Mouse (Mus musculus): ENCODE measurements at regions not wholly inside any gene's neighbourhood (a gene's known extent, or its start where the extent isn't known, plus 50 kb on each side); places are given as distances from the start of the nearest gene placed in this dataset.

DNA sequence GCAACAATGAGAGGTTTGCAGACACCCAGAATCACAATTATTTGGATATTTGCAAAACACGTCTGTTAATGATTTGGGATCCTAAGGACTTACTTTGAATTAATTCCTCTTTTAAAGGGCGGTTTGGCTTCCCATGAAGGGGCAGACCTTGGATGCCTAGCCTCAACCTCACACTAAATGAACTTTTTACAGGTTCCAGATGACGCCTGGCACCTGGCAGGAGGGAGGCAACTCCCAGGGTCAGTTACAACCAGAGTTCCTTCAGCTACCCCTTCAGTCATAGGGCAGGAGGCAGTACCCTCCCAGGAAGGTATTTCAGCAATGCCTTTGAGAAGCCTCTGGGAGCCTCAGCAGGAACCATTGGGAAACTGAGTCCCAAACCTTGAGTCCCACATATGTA, 57.9 kb upstream of the Stx18 start:
- DNase-seq (no peak), ATAC-seq (no peak)
- Histone ChIP-seq H3K4me3 (ENCODE audit: low read depth, low read length) (no peak overlapping the region), H3K4me2 (ENCODE audit: low read depth) (no peak overlapping the region), H3K4me1 (ENCODE audit: insufficient read depth) (no peaks in the 10 kb centered on the region), H3K27me3 (ENCODE audit: insufficient read depth, low read length) (no peaks in the 10 kb centered on the region), H3K9me3 (ENCODE audit: low read length) (no peaks in the 10 kb centered on the region), H3K9ac (no peak overlapping the region), H3K27ac (ENCODE audit: low read depth, low read length) (no peak overlapping the region), H3K36me3 (ENCODE audit: insufficient read depth) (no peaks in the 10 kb centered on the region)
- no peak for TF ChIP-seq CTCF (IDR thresholded peaks at IDR 0.05; ENCODE audit: low read depth)
- 87% methylated on average over 3 of the region's 3 CpGs for WGBS

DNA sequence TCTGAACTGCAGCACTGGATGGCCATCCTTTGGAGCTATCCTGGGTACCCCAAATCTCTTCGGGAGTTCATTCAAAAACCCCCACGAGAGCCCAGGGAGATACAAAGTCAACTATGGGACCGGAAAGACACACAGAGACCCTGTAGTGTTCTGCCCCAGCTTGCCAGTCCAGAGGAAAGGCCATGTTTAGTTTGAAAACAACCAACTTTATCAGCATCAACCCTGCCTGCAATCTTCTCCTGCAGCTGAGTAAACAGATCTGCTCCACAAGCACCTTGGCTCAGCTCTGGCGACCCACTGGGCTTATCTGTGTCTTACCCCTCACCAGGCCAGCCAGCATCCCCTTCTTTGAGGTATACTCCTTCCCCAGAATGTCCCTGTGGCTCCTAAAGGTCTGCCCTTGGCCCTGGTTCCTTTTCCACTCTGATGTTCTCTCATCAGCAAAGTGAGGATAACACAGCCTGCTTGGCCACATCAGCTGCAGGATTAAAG, 61.6 kb upstream of the Stx18 start:
- Histone ChIP-seq H3K4me2 (ENCODE audit: low read depth) (no peak overlapping the region), H3K4me3 (ENCODE audit: low read depth, low read length) (no peak overlapping the region), H3K9ac (no peak overlapping the region), H3K27me3 (ENCODE audit: insufficient read depth, low read length) (no peaks in the 10 kb centered on the region), H3K4me1 (ENCODE audit: insufficient read depth) (no peaks in the 10 kb centered on the region), H3K36me3 (ENCODE audit: insufficient read depth) (no peaks in the 10 kb centered on the region), H3K27ac (ENCODE audit: low read depth, low read length) (no peak overlapping the region), H3K9me3 (ENCODE audit: low read length) (no peaks in the 10 kb centered on the region)
- DNase-seq (no peak), ATAC-seq (no peak)
- no peak for TF ChIP-seq CTCF (IDR thresholded peaks at IDR 0.05; ENCODE audit: low read depth)
- WGBS: 78% methylated on average over 4 of the region's 4 CpGs

DNA sequence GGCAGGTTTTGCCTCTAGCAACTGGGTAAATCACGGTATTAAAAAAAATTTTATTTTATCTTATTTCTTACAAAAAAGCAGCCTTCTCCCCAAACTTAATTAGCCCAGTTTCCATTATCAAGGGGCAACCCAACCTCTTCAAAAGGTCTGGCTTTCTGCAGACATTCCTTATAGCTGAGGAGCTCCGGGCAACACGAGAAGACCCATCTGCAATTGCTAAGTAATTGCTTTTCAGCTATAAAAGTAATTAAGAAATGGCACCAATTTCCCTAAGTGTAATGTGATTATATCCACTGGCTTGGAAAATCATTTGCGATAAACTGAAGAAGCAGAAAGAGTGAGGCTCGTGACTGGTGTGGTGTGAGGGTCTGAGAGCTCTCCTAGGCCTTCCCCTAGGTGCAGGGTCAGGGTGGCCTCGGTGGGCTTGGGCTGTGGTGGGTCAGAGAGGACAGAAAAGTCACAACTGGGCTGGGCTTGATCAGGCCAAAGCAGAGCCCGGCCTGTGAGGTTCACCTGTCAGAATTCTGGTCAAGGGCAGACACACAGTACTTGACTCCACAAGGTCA, 65.5 kb upstream of the Stx18 start:
- Histone ChIP-seq H3K36me3 (ENCODE audit: insufficient read depth) (no peaks in the 10 kb centered on the region), H3K4me1 (ENCODE audit: insufficient read depth) (no peaks in the 10 kb centered on the region), H3K4me2 (ENCODE audit: low read depth) (no peak overlapping the region), H3K27me3 (ENCODE audit: insufficient read depth, low read length) (peaks cover 22% of the 10 kb centered on the region), H3K9me3 (ENCODE audit: low read length) (no peaks in the 10 kb centered on the region), H3K9ac (no peak overlapping the region), H3K4me3 (ENCODE audit: low read depth, low read length) (no peak overlapping the region), H3K27ac (ENCODE audit: low read depth, low read length) (no peak overlapping the region)
- DNase-seq (no peak), ATAC-seq (no peak)
- no peak for TF ChIP-seq CTCF (IDR thresholded peaks at IDR 0.05; ENCODE audit: low read depth)
- 59% methylated on average over 7 of the region's 7 CpGs for WGBS

DNA sequence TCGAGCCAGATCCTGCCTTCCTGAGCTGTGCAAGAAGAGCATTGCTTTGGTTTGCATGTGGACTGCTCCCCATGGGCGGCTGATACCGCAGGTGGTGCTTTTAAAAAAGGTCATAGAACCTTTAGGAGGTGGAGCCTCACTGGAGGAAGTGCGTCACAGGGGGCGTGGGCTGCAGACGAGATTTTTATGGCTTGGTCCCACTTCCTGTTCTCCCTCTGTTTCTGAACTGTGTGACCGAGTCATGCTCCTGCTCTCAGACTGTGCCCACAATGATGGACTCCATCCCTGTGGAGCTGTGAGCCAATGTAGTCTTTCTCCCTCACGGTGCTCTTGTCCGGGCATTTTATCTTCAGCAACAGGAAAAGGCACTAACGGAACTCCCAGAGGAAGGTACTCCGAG, 66.8 kb upstream of the Stx18 start:
- DNase-seq: no peak
- 76% methylated on average over 11 of the region's 11 CpGs for WGBS
- Histone ChIP-seq H3K4me1 (ENCODE audit: insufficient read depth) (no peaks in the 10 kb centered on the region), H3K27ac (ENCODE audit: low read depth, low read length) (no peak overlapping the region), H3K4me3 (ENCODE audit: low read depth, low read length) (no peak overlapping the region), H3K36me3 (ENCODE audit: insufficient read depth) (no peaks in the 10 kb centered on the region), H3K27me3 (ENCODE audit: insufficient read depth, low read length) (peaks cover 35% of the 10 kb centered on the region), H3K9ac (no peak overlapping the region), H3K4me2 (ENCODE audit: low read depth) (no peak overlapping the region), H3K9me3 (ENCODE audit: low read length) (no peaks in the 10 kb centered on the region)
- no peak for TF ChIP-seq CTCF (IDR thresholded peaks at IDR 0.05; ENCODE audit: low read depth)
- no peak for ATAC-seq

DNA sequence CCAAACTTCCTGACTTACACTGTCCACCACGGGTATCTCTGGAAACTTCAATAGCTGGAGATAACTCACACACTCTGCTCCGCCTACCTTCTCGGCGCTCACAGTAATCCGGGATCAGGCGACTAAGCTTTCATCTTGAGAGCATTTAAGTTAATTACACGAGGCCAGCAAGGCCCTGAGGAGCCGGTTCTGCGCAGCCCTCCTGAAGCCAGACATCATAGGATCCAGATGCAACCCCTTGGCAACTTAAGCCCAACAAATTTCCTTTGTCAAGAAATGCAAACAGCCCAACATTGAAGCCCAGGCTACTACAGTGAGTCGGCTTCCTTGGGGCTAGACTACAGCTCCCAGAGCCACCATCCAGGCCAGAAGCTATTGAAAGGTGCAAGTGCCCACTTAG, 69.9 kb upstream of the Stx18 start:
- H3K4me2 ChIP-seq (ENCODE audit: low read depth): no peak overlapping the region
- no peak for DNase-seq
- H3K36me3 ChIP-seq (ENCODE audit: insufficient read depth): no peaks in the 10 kb centered on the region
- H3K4me1 ChIP-seq (ENCODE audit: insufficient read depth): no peaks in the 10 kb centered on the region
- ATAC-seq: no peak
- H3K27ac ChIP-seq (ENCODE audit: low read depth, low read length): no peak overlapping the region
- H3K27me3 ChIP-seq (ENCODE audit: insufficient read depth, low read length): peaks cover 48% of the 10 kb centered on the region
- no peaks in the 10 kb centered on the region for H3K9me3 ChIP-seq (ENCODE audit: low read length)
- 9% methylated on average over 10 of the region's 10 CpGs for WGBS
- H3K4me3 ChIP-seq (ENCODE audit: low read depth, low read length): no peak overlapping the region
- H3K9ac ChIP-seq: no peak overlapping the region
- TF ChIP-seq CTCF (IDR thresholded peaks at IDR 0.05; ENCODE audit: low read depth): no peak

DNA sequence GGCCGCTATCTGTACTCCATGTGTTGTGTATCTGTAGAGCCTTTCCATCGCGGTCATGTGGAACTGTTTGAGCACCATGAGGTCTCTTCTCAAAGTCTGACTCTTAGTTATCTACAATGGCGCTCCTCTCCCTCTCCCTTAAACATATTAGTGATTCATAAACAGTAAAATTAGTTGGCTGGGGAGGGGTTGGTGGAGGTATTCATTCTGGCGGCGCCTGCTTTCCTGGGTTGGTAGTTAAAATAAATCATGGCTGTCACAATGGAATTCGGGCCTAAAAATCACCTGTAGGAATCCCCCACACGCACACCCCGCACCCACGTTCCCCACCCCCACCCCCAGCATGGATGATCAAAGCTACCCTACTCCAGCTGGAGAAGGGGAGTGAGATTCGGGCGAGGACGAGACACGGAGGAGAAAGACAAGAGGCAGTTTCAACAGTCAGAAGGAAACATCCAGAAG, 70.6 kb upstream of the Stx18 start:
- ATAC-seq: no peak
- no peaks in the 10 kb centered on the region for H3K9me3 ChIP-seq (ENCODE audit: low read length)

DNA sequence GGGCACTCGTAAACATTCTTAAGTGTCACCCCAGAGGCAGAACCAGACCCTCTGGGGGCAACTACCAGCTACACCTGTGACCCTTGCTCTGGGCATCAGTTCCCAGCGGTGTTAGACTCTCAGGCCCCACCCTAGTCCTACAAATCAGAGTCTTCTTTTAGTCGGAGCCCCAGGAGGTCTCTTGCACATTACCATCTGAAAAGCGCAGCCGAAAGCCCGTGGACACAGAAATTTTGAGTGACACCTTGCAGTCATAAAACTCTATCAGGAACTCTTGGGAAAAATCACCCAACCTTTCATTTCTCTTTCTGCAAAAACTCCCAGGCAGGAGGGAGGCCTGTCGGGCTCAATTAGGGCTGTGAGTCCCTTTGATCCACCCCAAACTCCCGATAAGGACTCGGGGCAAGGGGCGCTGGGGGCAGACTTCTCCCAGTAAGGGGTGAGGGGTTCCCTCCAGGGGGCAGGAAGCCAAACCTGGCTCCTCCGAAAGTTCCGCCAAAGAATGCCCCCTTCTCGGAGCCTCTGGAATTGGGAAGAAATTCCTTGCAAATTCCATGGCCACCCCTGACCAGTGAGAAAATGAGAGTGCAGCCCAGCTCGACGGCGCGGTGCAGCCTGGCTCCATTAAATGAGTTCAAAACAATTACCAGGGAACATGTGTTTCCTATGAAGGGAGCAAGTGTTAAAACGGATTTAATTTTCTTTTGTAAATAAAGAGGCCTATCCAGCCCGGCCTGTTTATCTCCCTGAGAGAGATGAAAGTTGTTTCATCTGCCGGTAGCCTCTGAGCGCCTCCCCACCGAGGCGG, 71.2 kb upstream of the Stx18 start:
- ATAC-seq: no peak
- no peak overlapping the region for H3K27ac ChIP-seq (ENCODE audit: low read depth, low read length)
- no peak overlapping the region for H3K4me3 ChIP-seq (ENCODE audit: low read depth, low read length)
- H3K36me3 ChIP-seq (ENCODE audit: insufficient read depth): no peaks in the 10 kb centered on the region
- no peak for TF ChIP-seq CTCF (IDR thresholded peaks at IDR 0.05; ENCODE audit: low read depth)
- peaks cover 48% of the 10 kb centered on the region for H3K27me3 ChIP-seq (ENCODE audit: insufficient read depth, low read length)
- H3K9ac ChIP-seq: no peak overlapping the region
- H3K4me2 ChIP-seq (ENCODE audit: low read depth): no peak overlapping the region
- no peaks in the 10 kb centered on the region for H3K9me3 ChIP-seq (ENCODE audit: low read length)
- DNase-seq: no peak
- WGBS: 9% methylated on average over 23 of the region's 23 CpGs
- H3K4me1 ChIP-seq (ENCODE audit: insufficient read depth): no peaks in the 10 kb centered on the region

More for the DNA sequence above, 70.6 kb upstream of the Stx18 start:
- no peak overlapping the region for H3K27ac ChIP-seq (ENCODE audit: low read depth, low read length)
- H3K9ac ChIP-seq: no peak overlapping the region
- no peak overlapping the region for H3K4me3 ChIP-seq (ENCODE audit: low read depth, low read length)
- no peak for DNase-seq
- TF ChIP-seq CTCF (IDR thresholded peaks at IDR 0.05; ENCODE audit: low read depth): no peak
- no peaks in the 10 kb centered on the region for H3K4me1 ChIP-seq (ENCODE audit: insufficient read depth)
- no peaks in the 10 kb centered on the region for H3K36me3 ChIP-seq (ENCODE audit: insufficient read depth)
- WGBS: 10% methylated on average over 14 of the region's 14 CpGs
- H3K4me2 ChIP-seq (ENCODE audit: low read depth): no peak overlapping the region
- H3K27me3 ChIP-seq (ENCODE audit: insufficient read depth, low read length): peaks cover 48% of the 10 kb centered on the region
